Mouse (Mus musculus): ENCODE results near the gene Hecw2. TPM values are rescaled to one million over a fixed set of nuclear protein-coding genes. Genes with fewer than 3 reads are reported as not detected.

The Hecw2 gene
- total RNA-seq, 2 experiments from 2014 or later = not detected

- ATAC-seq (replicated peaks; ENCODE audit: low FRiP score, low TSS enrichment, poor library complexity, severe bottlenecking) = no peak
Measured at GRCm38 (mm10) chr1:53766112-53766511, 428.9 kb downstream of the Hecw2 start.

DNA sequence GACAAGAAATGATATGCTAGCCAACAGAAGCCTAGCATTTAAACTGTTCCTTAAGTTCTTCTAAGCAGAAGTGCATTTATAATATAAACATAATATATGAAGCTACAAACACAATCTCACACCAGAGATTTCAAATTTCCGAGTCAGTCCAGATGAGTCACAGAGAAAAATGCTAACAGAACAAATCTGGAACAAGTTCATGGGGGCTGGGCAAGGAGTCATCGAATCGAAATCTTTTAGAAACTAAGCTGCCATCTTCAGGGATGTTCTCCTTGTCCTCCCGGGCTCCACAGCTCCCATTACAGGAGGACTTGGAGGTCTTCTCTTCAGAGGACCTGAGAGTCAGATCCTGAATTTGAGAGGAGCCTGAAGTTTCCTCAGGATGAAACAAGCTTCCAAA, 437.7 kb downstream of the Hecw2 start:
- ATAC-seq (replicated peaks; ENCODE audit: low FRiP score, low TSS enrichment, poor library complexity, severe bottlenecking) = no peak

Other genes with a start within 250 kb of the Hecw2 start
- 1.2 and 3.2 TPM in 2 replicates for gene Ccdc150, start 55.5 kb upstream of the Hecw2 start, total RNA-seq (2014; fragmentation: Nextera tagmentation)
- gene Ccdc150, start 55.5 kb upstream of the Hecw2 start, total RNA-seq (2017) = 0.15 TPM in 1 of 2 replicates, not detected in the other
- gene Gtf3c3, start 243.8 kb upstream of the Hecw2 start, total RNA-seq (2014; fragmentation: Nextera tagmentation) = 17.7 and 19.2 TPM in 2 replicates
- 20.1 and 43.8 TPM in 2 replicates for gene Gtf3c3, start 243.8 kb upstream of the Hecw2 start, total RNA-seq (2017)

All from megakaryocyte-erythroid progenitor cell, adult 5-6 weeks (primary cell).